Mouse (Mus musculus) E14TG2a.4 (cell line): ENCODE measurements around the gene Tctex1d2.

Source experiments
- H3K27me3 ChIP-seq: 2 replicates; pipeline ENCODE4 v1.6.1; 2014; ENCODE audit warnings: low read length, control low read depth; ENCODE audit not compliant: insufficient read depth
- H3K36me3 ChIP-seq: 2 replicates; pipeline ENCODE4 v1.6.1; 2014; ENCODE audit warnings: low read length, control low read depth; ENCODE audit not compliant: insufficient read depth
- H3K4me1 ChIP-seq: replicated peaks from 2 replicates; pipeline ENCODE4 v1.6.1; 2014; ENCODE audit warnings: low read depth, low read length, control low read depth
- H3K4me3 ChIP-seq: replicated peaks from 2 replicates; pipeline ENCODE4 v1.5.1; 2014; ENCODE audit warnings: mild to moderate bottlenecking, low read length
- H3K9me3 ChIP-seq: 2 replicates; pipeline ENCODE4 v1.6.1; 2014; ENCODE audit warnings: low read length, control low read depth
- CTCF ChIP-seq: conservative IDR thresholded peaks from 2 replicates; pipeline ENCODE4 v1.5.1; 2014; ENCODE audit warnings: low read length
- NANOG ChIP-seq: IDR thresholded peaks from 2 replicates; pipeline ENCODE4 v1.6.1; 2014; ENCODE audit warnings: borderline replicate concordance, low read length, mixed read lengths
- POU5F1 ChIP-seq: IDR thresholded peaks from 2 replicates; pipeline ENCODE4 v1.6.1; 2014; ENCODE audit warnings: low read length, borderline replicate concordance

Tctex1d2 gene

DNA sequence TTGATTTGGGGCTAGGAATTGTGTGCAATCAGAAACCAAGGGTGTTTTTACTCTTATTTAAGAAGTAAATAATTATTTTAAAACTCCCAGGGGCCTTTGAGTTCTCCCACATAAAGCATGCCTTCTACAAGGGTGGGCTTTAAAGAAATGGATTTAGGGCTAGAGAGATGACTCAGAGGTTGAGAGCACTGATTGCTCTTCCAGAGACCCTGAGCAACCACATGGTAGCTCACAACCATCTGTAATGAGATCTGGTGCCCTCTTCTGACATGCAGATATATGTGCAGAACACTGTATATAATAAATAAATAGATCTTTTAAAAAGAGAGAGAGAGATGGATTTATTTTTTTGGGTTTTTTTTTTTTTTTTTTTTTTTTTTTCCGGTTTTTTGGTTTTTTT lies 45.4 kb downstream of the Tctex1d2 start:
- peaks cover 30% of the 10 kb centered on the region for H3K4me1 ChIP-seq
- peaks cover 34% of the 10 kb centered on the region for H3K36me3 ChIP-seq
- TF ChIP-seq NANOG (no peak), POU5F1 (no peak), CTCF (no peak)
- H3K9me3 ChIP-seq: no peaks in the 10 kb centered on the region
- H3K27me3 ChIP-seq: no peaks in the 10 kb centered on the region
- no peak overlapping the region for H3K4me3 ChIP-seq

DNA sequence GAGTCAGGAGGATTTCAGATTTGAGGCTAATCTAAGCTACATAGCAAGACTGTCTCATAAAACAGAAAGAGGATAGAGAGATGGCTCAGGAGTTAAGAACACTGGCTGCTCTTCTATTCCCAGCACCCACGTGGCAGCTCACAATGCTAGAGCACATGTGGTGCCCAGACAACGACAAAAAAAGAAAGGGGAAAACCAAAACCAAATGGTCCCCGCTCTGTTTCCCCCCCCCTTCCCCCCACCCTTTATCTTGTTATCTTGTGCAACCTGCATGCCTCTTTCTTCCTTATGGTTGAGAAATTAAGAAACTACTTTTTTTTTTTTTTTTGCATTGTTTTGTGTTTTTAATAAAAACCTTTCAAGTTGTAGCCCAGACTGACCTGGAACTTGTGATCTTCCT lies 49.0 kb downstream of the Tctex1d2 start:
- Histone ChIP-seq H3K36me3 (peaks cover 50% of the 10 kb centered on the region), H3K27me3 (no peaks in the 10 kb centered on the region), H3K9me3 (no peaks in the 10 kb centered on the region), H3K4me3 (no peak overlapping the region), H3K4me1 (peaks cover 12% of the 10 kb centered on the region)
- TF ChIP-seq CTCF (no peak), POU5F1 (no peak), NANOG (no peak)

DNA sequence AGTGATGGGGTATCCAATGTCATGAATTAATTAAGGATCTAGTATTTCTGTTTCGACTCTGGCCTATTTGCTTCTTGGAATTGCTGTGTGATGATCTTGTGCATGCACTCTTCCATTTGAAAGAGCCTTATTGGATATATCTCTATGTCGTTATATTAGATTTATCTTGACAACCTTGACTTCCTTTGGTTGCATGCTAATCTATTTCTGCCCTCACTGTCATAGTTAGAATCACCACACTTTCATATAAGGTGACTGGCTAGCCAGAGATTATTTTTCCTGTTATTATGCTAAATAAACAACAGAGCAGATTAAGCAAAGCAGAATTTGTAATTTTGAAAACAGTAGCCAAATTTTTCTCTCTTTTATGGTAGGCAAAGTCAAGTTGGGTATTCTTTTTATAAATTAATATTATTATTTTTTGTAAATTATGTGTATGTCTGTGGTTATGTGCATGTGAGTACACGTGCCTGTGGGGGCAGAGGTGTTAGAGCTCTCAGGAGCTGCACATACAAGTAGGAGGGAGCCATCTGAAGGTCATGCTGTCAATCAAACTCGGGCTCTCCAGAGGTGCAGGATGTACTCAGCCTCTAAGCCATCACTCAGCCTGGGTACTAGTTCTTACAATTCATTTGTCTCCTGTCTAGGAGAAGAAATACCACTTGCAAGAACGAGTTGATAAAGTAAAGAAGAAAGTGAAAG lies 50.1 kb downstream of the Tctex1d2 start:
- Histone ChIP-seq H3K36me3 (peaks cover 43% of the 10 kb centered on the region), H3K4me3 (no peak overlapping the region)
- TF ChIP-seq CTCF (no peak), POU5F1 (no peak), NANOG (no peak)

DNA sequence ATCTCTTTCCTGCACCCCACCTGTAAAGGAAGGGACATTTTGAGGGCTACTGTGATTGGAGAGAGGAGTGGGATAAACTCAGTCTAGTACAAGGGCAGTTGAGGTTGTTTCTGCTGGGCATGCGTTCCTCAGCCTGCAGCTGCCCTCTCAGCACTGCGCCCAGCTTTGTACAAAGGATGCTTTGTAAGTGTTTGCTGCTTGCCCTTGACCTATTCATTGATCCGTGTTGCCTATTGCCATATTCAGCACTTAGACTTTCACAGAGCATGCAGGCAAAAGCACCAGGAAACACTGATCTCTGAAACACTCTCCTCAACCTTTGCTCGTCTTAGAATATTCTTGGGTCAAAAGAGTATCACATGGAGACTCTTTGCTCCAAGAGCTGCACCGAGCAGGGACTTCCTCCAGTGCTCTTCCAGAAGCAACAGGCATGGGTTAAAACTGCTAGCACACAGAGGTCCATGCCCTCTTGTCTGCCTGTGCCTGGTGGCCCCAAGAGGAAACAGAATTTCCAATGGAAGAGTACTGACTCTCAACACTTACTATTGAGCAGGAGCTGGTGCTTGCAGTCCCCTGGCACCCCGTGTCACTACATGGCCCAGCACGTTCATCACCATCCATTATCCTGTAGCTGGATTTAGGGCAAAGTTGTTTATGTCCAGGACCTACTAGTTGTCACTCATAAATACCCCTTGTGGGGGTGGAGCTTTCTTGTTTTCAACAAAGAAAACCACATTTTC lies 52.9 kb downstream of the Tctex1d2 start:
- TF ChIP-seq NANOG: no peak
- no peak for TF ChIP-seq POU5F1
- TF ChIP-seq CTCF: no peak
- no peaks in the 10 kb centered on the region for H3K9me3 ChIP-seq
- no peaks in the 10 kb centered on the region for H3K27me3 ChIP-seq
- no peak overlapping the region for H3K4me3 ChIP-seq
- H3K36me3 ChIP-seq: peaks cover 36% of the 10 kb centered on the region
- H3K4me1 ChIP-seq: no peaks in the 10 kb centered on the region

More for the DNA sequence above, 50.1 kb downstream of the Tctex1d2 start:
- no peaks in the 10 kb centered on the region for H3K9me3 ChIP-seq
- no peaks in the 10 kb centered on the region for H3K27me3 ChIP-seq
- peaks cover 12% of the 10 kb centered on the region for H3K4me1 ChIP-seq

DNA sequence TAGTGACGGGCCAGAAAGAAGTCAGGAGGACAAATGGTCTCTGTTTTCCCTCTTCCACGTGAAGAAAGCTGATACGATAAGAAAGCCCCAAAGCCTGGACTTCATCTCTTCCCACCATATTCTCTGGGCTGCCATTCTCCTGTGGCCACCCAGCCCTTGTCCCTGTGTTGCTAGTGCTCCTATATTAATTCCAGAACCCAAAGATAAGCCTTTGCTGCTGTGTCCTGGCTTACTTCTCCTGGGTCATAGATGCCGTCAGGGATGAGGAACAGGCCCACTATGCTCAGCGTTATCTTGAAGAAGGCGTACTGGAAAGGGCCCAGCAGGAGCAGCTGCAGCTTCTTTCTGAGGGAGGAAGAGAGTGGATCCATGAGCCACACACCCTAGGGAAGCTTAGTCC lies 57.8 kb downstream of the Tctex1d2 start:
- H3K4me3 ChIP-seq: no peak overlapping the region
- no peak for TF ChIP-seq POU5F1
- TF ChIP-seq CTCF: no peak
- no peak for TF ChIP-seq NANOG
- no peaks in the 10 kb centered on the region for H3K4me1 ChIP-seq
- peaks cover 3% of the 10 kb centered on the region for H3K36me3 ChIP-seq
- H3K27me3 ChIP-seq: no peaks in the 10 kb centered on the region
- H3K9me3 ChIP-seq: no peaks in the 10 kb centered on the region
